Mouse (Mus musculus) kidney, postnatal 0 days (tissue): ENCODE measurements around the gene Wdr60. TPM values are rescaled to one million over a fixed set of nuclear protein-coding genes. Genes with fewer than 3 reads are reported as not detected.
A peak's percentile ranks its signal among the peaks of the same experiment; 100 is the strongest.

Experiments
- ATAC-seq: fragments of 200-750 bp; cut with Nextera tagmentation; replicated peaks from 2 replicates; pipeline ENCODE4 v1.8.0; 2017; ENCODE audit warnings: low read depth, moderate number of reproducible peaks, moderate TSS enrichment, moderate library complexity; ENCODE audit not compliant: low FRiP score
- DNase-seq: peaks from one replicate; pipeline ENCODE4 v3.0.0-alpha.2; 2016; ENCODE audit warnings: low spot score
- H3K27ac ChIP-seq: fragments of 300-500 bp; sonication (generic); 2 replicates; pipeline ENCODE4 v1.5.1; 2014; ENCODE audit warnings: mild to moderate bottlenecking
- H3K27me3 ChIP-seq: fragments of 300-500 bp; sonication (generic); 2 replicates; pipeline ENCODE4 v1.6.1; 2014; ENCODE audit warnings: low read length, mixed read lengths; ENCODE audit not compliant: insufficient read depth
- H3K36me3 ChIP-seq: fragments of 300-500 bp; sonication (generic); 2 replicates; pipeline ENCODE4 v1.6.1; 2014; ENCODE audit warnings: low read length, mixed read lengths; ENCODE audit not compliant: insufficient read depth
- H3K4me1 ChIP-seq: fragments of 300-500 bp; sonication (generic); replicated peaks from 2 replicates; pipeline ENCODE4 v1.6.1; 2014; ENCODE audit warnings: antibody characterized with exemption, low read length, mixed read lengths; ENCODE audit not compliant: insufficient read depth
- H3K4me2 ChIP-seq: fragments of 300-500 bp; sonication (generic); 2 replicates; pipeline ENCODE4 v1.6.1; 2014; ENCODE audit warnings: mild to moderate bottlenecking, low read length, moderate library complexity, mixed read lengths
- H3K4me3 ChIP-seq: fragments of 300-500 bp; sonication (generic); replicated peaks from 2 replicates; pipeline ENCODE4 v1.5.1; 2014; ENCODE audit warnings: low read depth, low read length
- H3K9ac ChIP-seq: fragments of 300-500 bp; sonication (generic); 2 replicates; pipeline ENCODE4 v1.6.1; 2014; ENCODE audit warnings: low read depth, low read length
- H3K9me3 ChIP-seq: fragments of 300-500 bp; sonication (generic); replicated peaks from 2 replicates; pipeline ENCODE4 v1.6.1; 2016; ENCODE audit warnings: low read length, inconsistent platforms, mixed read lengths
- CTCF ChIP-seq: IDR thresholded peaks from 2 replicates; pipeline ENCODE4 v1.5.1; 2016; ENCODE audit warnings: antibody characterized with exemption, low read depth, mild to moderate bottlenecking, moderate library complexity
- WGBS: fragments of 180-500 bp; shearing (Covaris S2); extraction: QIAGEN DNeasy Blood & Tissue Kit; methylation state at CpG from one replicate; pipeline ENCODE4 v1.1.7; 2014; 5-methylcytosine and 5-hydroxymethylcytosine counted together
- polyA plus RNA-seq: library from polyadenylated mRNA; unstranded; fragments of >200 nt; fragmentation: Nextera tagmentation; extraction: Ambion mirVana; gene quantifications from 2 replicates; pipeline ENCODE4 v1.2.1, GENCODE M21; 2015

Wdr60 gene
- polyA plus RNA-seq, result 16.6 and 18.2 TPM in 2 replicates

DNA sequence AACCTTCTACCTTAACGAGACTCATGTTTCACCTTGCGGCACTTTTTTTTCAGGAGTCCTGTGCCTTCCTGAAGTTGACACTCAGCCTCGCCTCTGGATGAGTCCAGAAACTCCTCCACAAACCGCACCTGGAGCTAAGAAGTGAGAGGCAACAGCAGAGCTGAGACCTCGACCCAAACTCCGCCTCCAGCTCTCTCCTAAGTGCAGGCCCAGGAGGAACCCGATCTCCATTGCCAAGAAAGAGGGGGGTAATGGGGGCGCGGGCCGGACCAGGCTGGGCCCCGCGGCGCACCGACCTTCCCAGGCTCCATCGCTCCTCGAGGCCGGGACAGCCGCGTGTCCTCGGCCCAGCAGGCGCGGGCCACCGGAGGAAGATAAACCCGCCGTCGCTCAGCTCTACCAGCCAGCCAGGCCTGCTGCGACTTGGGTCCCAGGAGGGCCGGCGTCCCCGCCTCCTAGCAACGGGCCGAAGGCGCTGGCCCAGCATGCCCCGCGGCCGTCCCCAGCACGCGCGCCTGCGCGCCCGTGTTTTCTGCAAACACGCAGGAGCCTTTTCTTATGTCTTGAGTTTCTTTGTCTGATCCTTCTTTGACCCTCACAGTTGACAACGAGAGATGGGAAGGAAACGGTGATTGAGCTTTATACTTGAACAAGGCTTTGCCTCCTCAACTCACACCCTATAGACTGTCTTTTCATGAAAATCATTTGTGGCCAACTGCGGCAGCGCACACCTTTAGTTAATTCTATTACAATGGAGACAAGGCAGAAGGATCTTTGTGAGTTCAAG is at the start of gene Wdr60:
Wdr60 (minus strand) TSS at position 468 of the 787 bp plus-strand sequence.
- Histone ChIP-seq H3K9me3 (no peaks in the 10 kb centered on the region), H3K4me2 (peak within 1 kb of the TSS; percentile 73), H3K4me3 (peak within 1 kb of the TSS; percentile 67), H3K27ac (peak within 1 kb of the TSS; percentile 62), H3K4me1 (no peaks in the 10 kb centered on the region), H3K36me3 (no peaks in the 10 kb centered on the region), H3K27me3 (no peaks in the 10 kb centered on the region), H3K9ac (peak within 1 kb of the TSS; percentile 76)
- no peak for TF ChIP-seq CTCF
- DNase-seq (peak; percentile 85), ATAC-seq (peak; percentile 98)
- WGBS, result 3% methylated on average over 47 of the region's 47 CpGs

DNA sequence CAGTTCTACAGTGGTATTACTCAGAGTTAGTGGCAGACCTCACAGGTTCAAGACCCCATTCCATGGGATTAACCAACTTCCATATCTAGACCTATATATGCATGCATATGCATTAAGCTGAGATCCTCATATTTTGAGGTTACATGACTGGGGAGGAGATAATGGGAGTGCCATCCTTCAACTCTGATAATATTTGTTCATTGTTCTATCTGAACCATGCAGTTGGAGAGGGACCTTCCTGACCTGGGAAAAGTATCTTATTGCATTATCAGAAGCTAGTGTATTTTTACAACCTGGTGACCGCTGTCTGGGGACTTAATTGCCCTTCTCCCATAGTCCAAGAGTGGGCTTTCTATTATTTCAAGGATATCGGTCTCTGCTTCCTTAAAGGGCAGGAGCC is 45.8 kb upstream of the Wdr60 start:
- Histone ChIP-seq H3K4me1 (no peaks in the 10 kb centered on the region), H3K9ac (no peak overlapping the region), H3K4me2 (no peak overlapping the region), H3K4me3 (no peak overlapping the region), H3K36me3 (no peaks in the 10 kb centered on the region), H3K9me3 (no peaks in the 10 kb centered on the region), H3K27me3 (no peaks in the 10 kb centered on the region), H3K27ac (no peak overlapping the region)
- ATAC-seq, result no peak
- no peak for DNase-seq
- no peak for TF ChIP-seq CTCF
- WGBS, result 28% methylated on average over 2 of the region's 2 CpGs

DNA sequence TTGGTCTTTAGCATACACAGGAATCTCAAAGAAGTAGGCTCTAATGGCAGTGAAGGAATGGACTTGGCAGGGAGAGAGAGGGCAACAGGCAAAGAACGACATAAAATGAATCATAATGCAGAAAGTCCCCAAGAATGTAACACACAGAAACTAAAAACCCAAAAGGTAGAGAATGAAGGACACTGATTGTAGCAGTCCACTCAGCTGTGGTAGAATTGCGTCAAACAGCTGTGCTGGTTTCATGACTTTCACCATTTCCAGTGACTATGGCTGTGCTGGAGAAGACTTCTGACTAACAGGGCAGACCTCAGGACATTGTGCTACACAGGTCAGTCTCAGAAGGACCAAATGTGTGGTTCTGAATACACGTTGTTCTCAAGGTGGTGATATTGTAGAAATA is 45.0 kb upstream of the Wdr60 start:
- Histone ChIP-seq H3K9me3 (no peaks in the 10 kb centered on the region), H3K36me3 (no peaks in the 10 kb centered on the region), H3K4me3 (no peak overlapping the region), H3K9ac (no peak overlapping the region), H3K4me2 (no peak overlapping the region), H3K27me3 (no peaks in the 10 kb centered on the region), H3K27ac (no peak overlapping the region), H3K4me1 (no peaks in the 10 kb centered on the region)
- DNase-seq, result no peak
- no peak for TF ChIP-seq CTCF
- WGBS, result 69% methylated on average over 3 of the region's 3 CpGs
- ATAC-seq, result no peak

DNA sequence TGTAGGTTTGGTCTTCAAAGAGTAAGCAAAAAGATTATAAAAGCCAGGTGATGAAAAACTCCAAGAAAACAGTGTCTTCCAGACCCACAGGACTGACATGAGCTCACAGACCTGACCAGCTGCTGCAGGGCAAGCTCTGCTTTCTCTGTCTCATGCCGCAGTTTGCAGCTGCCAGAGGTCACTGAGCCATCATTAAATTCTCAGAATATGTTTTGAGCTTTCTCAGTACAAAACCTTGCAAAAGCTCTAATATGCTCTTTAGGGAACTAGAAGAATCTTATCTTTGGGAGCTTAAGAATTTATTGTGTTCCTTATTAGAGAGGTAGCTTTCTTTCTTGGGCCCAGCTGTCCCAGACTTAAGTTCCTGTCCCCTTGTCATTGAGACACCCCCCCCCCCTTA is 43.2 kb upstream of the Wdr60 start:
- TF ChIP-seq CTCF, result no peak
- no peak overlapping the region for H3K9ac ChIP-seq

DNA sequence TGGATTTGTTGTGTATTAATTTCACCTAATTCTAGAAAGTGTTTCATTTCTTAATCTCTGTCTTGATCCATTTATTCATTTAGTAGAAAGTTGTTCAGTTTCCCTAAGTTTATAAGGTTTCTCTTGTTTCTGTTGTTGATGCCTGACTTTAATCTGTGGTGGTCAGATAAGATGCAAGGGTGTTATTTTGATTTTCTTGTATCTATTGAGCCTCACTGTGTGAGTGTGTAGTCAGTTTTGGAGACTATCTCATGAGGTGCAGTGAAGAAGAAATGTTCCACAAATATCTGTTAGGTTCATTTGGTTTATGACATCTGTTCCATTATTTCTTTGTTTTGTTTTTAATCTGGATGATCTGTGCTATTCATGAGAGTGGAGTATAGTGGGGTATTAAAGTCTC is 39.4 kb upstream of the Wdr60 start:
- ATAC-seq, result no peak

More for the DNA sequence above, 43.2 kb upstream of the Wdr60 start:
- WGBS, result 37% methylated on average over 1 of the region's 1 CpGs
- H3K27ac ChIP-seq, result no peak overlapping the region
- DNase-seq (peak; percentile 21), ATAC-seq (no peak)
- no peaks in the 10 kb centered on the region for H3K9me3 ChIP-seq
- no peak overlapping the region for H3K4me2 ChIP-seq
- no peaks in the 10 kb centered on the region for H3K4me1 ChIP-seq
- H3K36me3 ChIP-seq, result no peaks in the 10 kb centered on the region
- no peak overlapping the region for H3K4me3 ChIP-seq
- no peaks in the 10 kb centered on the region for H3K27me3 ChIP-seq

DNA sequence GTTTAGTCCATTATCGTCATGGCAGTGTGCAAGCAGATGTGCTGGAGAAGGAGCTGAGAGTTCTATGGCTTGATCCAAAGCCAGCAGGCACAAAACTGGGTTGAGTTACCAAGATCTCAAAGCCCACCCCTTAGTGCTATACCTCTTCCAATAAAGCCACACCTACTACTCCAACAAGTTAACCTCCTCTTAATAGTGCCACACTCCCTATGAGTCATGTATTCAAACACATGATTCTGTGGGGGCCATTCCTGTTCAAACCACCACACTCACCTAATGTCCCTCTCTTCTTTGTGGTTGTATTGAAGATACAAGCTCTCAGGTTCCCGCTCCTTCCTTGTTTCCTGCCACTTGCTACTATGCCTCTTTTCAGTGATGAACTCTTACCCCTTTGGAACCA is 37.1 kb upstream of the Wdr60 start:
- Histone ChIP-seq H3K4me1 (no peaks in the 10 kb centered on the region), H3K27me3 (no peaks in the 10 kb centered on the region), H3K4me3 (no peak overlapping the region), H3K4me2 (no peak overlapping the region), H3K9ac (no peak overlapping the region), H3K36me3 (no peaks in the 10 kb centered on the region), H3K9me3 (no peaks in the 10 kb centered on the region), H3K27ac (no peak overlapping the region)
- 97% methylated on average over 2 of the region's 2 CpGs for WGBS
- DNase-seq (no peak), ATAC-seq (no peak)
- no peak for TF ChIP-seq CTCF

More for the DNA sequence above, 39.4 kb upstream of the Wdr60 start:
- Histone ChIP-seq H3K4me3 (no peak overlapping the region), H3K9ac (no peak overlapping the region), H3K36me3 (no peaks in the 10 kb centered on the region), H3K27me3 (no peaks in the 10 kb centered on the region), H3K4me2 (no peak overlapping the region), H3K9me3 (no peaks in the 10 kb centered on the region), H3K4me1 (no peaks in the 10 kb centered on the region), H3K27ac (no peak overlapping the region)
- TF ChIP-seq CTCF, result no peak
- DNase-seq, result no peak
